Mouse (Mus musculus): ENCODE measurements around the gene Uck2.
A peak's percentile ranks its signal among the peaks of the same experiment; 100 is the strongest.

Gene Uck2

GRCm38 (mm10) chr1:167211979-167212614 lies 73.0 kb downstream of the Uck2 start:
- DNase-seq (ENCODE audit: low read depth, low spot score), result peak; percentile 80

GRCm38 (mm10) chr1:167208816-167209215 lies 76.3 kb downstream of the Uck2 start:
- DNase-seq (ENCODE audit: low read depth, low spot score), result no peak

- DNase-seq (ENCODE audit: low read depth, low spot score), result no peak
Observed at GRCm38 (mm10) chr1:167205177-167205750, 79.9 kb downstream of the Uck2 start.

- no peak for DNase-seq (ENCODE audit: low read depth, low spot score)
Observed at GRCm38 (mm10) chr1:167204421-167204820, 80.7 kb downstream of the Uck2 start.

- DNase-seq (ENCODE audit: low read depth, low spot score), result peak; percentile 88
Observed at GRCm38 (mm10) chr1:167194766-167195165, 90.4 kb downstream of the Uck2 start.

- DNase-seq (ENCODE audit: low read depth, low spot score), result no peak
Observed at GRCm38 (mm10) chr1:167187791-167188190, 97.3 kb downstream of the Uck2 start.

GRCm38 (mm10) chr1:167181919-167182616 lies 103.1 kb downstream of the Uck2 start:
- peak; percentile 78 for DNase-seq (ENCODE audit: low read depth, low spot score)
